Mouse (Mus musculus): ENCODE measurements around the gene Gm4869. TPM values are rescaled to one million over a fixed set of nuclear protein-coding genes. Genes with fewer than 3 reads are reported as not detected.
"Not testable (repeated sequence)": the region's sequence is repeated elsewhere in the genome, so short reads cannot be mapped to it uniquely, and the experiment has no call there.

Gm4869 gene
- total RNA-seq, 2 experiments from 2014 or later = not detected

- no peak for DNase-seq (ENCODE audit: low spot score)
- intact Hi-C loops (cut with DNase I) = no loop called here
These were observed 16.0 kb downstream of the Gm4869 start for GRCm38 (mm10) chr5:140461476-140461875.

- intact Hi-C loops (cut with DNase I) = not testable (repeated sequence)
These were observed 17.7 kb downstream of the Gm4869 start for GRCm38 (mm10) chr5:140463151-140463550.

GRCm38 (mm10) chr5:140464943-140465342 is 19.5 kb downstream of the Gm4869 start:
- intact Hi-C loops (cut with DNase I) = no loop called here
- DNase-seq (ENCODE audit: low spot score) = no peak

More at GRCm38 (mm10) chr5:140463151-140463550, 17.7 kb downstream of the Gm4869 start:
- not testable (repeated sequence) for DNase-seq (ENCODE audit: low spot score)

GRCm38 (mm10) chr5:140472336-140472735 is 26.9 kb downstream of the Gm4869 start:
- intact Hi-C loops (cut with DNase I) = no loop called here
- DNase-seq (ENCODE audit: low spot score) = no peak

GRCm38 (mm10) chr5:140481458-140481857 is 36.0 kb downstream of the Gm4869 start:
- no peak for DNase-seq (ENCODE audit: low spot score)
- intact Hi-C loops (cut with DNase I) = no loop called here

GRCm38 (mm10) chr5:140491142-140491541 is 45.7 kb downstream of the Gm4869 start:
- no peak for DNase-seq (ENCODE audit: low spot score)

GRCm38 (mm10) chr5:140492684-140493233 is 47.3 kb downstream of the Gm4869 start:
- no peak for DNase-seq (ENCODE audit: low spot score)

More at GRCm38 (mm10) chr5:140491142-140491541, 45.7 kb downstream of the Gm4869 start:
- intact Hi-C loops (cut with DNase I) = no loop called here

GRCm38 (mm10) chr5:140498176-140498575 is 52.7 kb downstream of the Gm4869 start:
- intact Hi-C loops (cut with DNase I) = no loop called here
- DNase-seq (ENCODE audit: low spot score) = no peak

More at GRCm38 (mm10) chr5:140492684-140493233, 47.3 kb downstream of the Gm4869 start:
- intact Hi-C loops (cut with DNase I) = no loop called here

GRCm38 (mm10) chr5:140500736-140501135 is 55.3 kb downstream of the Gm4869 start:
- no peak for DNase-seq (ENCODE audit: low spot score)
- intact Hi-C loops (cut with DNase I) = no loop called here

- intact Hi-C loops (cut with DNase I) = no loop called here
- DNase-seq (ENCODE audit: low spot score) = no peak
These were observed 56.8 kb downstream of the Gm4869 start for GRCm38 (mm10) chr5:140501982-140502836.

GRCm38 (mm10) chr5:140502925-140503324 is 57.5 kb downstream of the Gm4869 start:
- peak; percentile 52 for DNase-seq (ENCODE audit: low spot score)

GRCm38 (mm10) chr5:140505208-140505780 is 59.8 kb downstream of the Gm4869 start, which contains the start of gene Chst12:
Chst12 (plus strand) TSS chr5:140505550.
- peak; percentile 98 for DNase-seq (ENCODE audit: low spot score)
- intact Hi-C loops (cut with DNase I) = no loop called here

More at GRCm38 (mm10) chr5:140502925-140503324, 57.5 kb downstream of the Gm4869 start:
- intact Hi-C loops (cut with DNase I) = not testable (repeated sequence)

- no peak for DNase-seq (ENCODE audit: low spot score)
- intact Hi-C loops (cut with DNase I) = no loop called here
These were observed 60.8 kb downstream of the Gm4869 start for GRCm38 (mm10) chr5:140506096-140506794.

GRCm38 (mm10) chr5:140507466-140508208 is 62.2 kb downstream of the Gm4869 start:
- intact Hi-C loops (cut with DNase I) = no loop called here
- DNase-seq (ENCODE audit: low spot score) = peak; percentile 22

- intact Hi-C loops (cut with DNase I) = no loop called here
- DNase-seq (ENCODE audit: low spot score) = peak; percentile 23
These were observed 63.2 kb downstream of the Gm4869 start for GRCm38 (mm10) chr5:140508686-140509085.

- DNase-seq (ENCODE audit: low spot score) = no peak
- intact Hi-C loops (cut with DNase I) = no loop called here
These were observed 63.8 kb downstream of the Gm4869 start for GRCm38 (mm10) chr5:140509204-140509603.

- DNase-seq (ENCODE audit: low spot score) = no peak
- intact Hi-C loops (cut with DNase I) = no loop called here
These were observed 64.9 kb downstream of the Gm4869 start for GRCm38 (mm10) chr5:140510012-140511000.

GRCm38 (mm10) chr5:140513921-140514320 is 68.5 kb downstream of the Gm4869 start:
- no peak for DNase-seq (ENCODE audit: low spot score)
- intact Hi-C loops (cut with DNase I) = no loop called here

Data from heart, postnatal 25 days (tissue).